25 mouse cellular contexts compared by ENCODE assay signal in genomic region chr11:107647330-107647729, GRCm38 (mm10).
A peak's percentile ranks its signal among the peaks of the same experiment; 100 is the strongest.
DNase-seq lines count a peak whose midpoint lies in the region; ATAC-seq and TF ChIP-seq lines count a peak whose summit lies in the region.
"Had no signal": no experiment of that assay in that cellular context is flagged by ENCODE, and none has a peak within 500 bp of the region (broad histone marks: within the 10 kb centered on the region; RNA-seq: fewer than 3 reads in every experiment).

No protein-coding gene starts in this region.

- H3K4me3 ChIP-seq in heart, embryonic 12.5 days = no peak overlapping the region
- H3K4me3 ChIP-seq in testis, adult 2 months (ENCODE audit: control insufficient read depth, low read depth, low read length) = no peak overlapping the region
- no peak overlapping the region for H3K4me3 ChIP-seq in liver, embryonic 16.5 days (ENCODE audit: low read depth, low read length)
- H3K4me3 ChIP-seq: embryonic facial prominence, embryonic 13.5 days; forebrain, embryonic 12.5 days; heart, adult 2 months; heart, embryonic 13.5 days; hindbrain, embryonic 12.5 days had no signal

- H3K4me1 ChIP-seq in heart, embryonic 12.5 days (replicated peaks) = peaks cover 11% of the 10 kb centered on the region
- peaks cover 10% of the 10 kb centered on the region for H3K4me1 ChIP-seq in testis, adult 2 months (ENCODE audit: control insufficient read depth, insufficient read depth, low read length)
- H3K4me1 ChIP-seq in liver, embryonic 16.5 days (ENCODE audit: control insufficient read depth, low read depth, low read length) = no peaks in the 10 kb centered on the region
- H3K4me1 ChIP-seq: forebrain, embryonic 12.5 days had no signal

- no peak overlapping the region for H3K4me2 ChIP-seq in heart, embryonic 12.5 days
- H3K4me2 ChIP-seq in liver, embryonic 16.5 days (ENCODE audit: low read depth, low read length) = no peak overlapping the region
- H3K4me2 ChIP-seq: embryonic facial prominence, embryonic 13.5 days; forebrain, embryonic 12.5 days; heart, embryonic 13.5 days; hindbrain, embryonic 12.5 days had no signal

- no peak for TF ChIP-seq POLR2A in testis, adult 2 months (IDR thresholded peaks at IDR 0.05; ENCODE audit: control insufficient read depth, low read depth, low read length)

- no peak overlapping the region for H3K9ac ChIP-seq in heart, embryonic 12.5 days
- H3K9ac ChIP-seq in liver, embryonic 16.5 days (ENCODE audit: low read depth, low read length) = no peak overlapping the region
- H3K9ac ChIP-seq: embryonic facial prominence, embryonic 13.5 days; forebrain, embryonic 12.5 days; heart, embryonic 13.5 days; hindbrain, embryonic 12.5 days had no signal

- H3K36me3 ChIP-seq in heart, embryonic 12.5 days = peaks cover 65% of the 10 kb centered on the region
- H3K36me3 ChIP-seq in testis, adult 2 months (ENCODE audit: control insufficient read depth, insufficient read depth, low read length) = no peaks in the 10 kb centered on the region; the same call in 1 of the 2 replicates
- no peaks in the 10 kb centered on the region; the same call in none of the 2 replicates for H3K36me3 ChIP-seq in liver, embryonic 16.5 days (ENCODE audit: control insufficient read depth, insufficient read depth)

- no peak for TF ChIP-seq CTCF in testis, adult 2 months (IDR thresholded peaks at IDR 0.05; ENCODE audit: control insufficient read depth, insufficient read depth, insufficient replicate concordance, low read depth, low read length)

- H3K27ac ChIP-seq in heart, embryonic 12.5 days (ENCODE audit: poor library complexity, severe bottlenecking) = no peak overlapping the region
- peak overlapping the region; percentile 71 for H3K27ac ChIP-seq in testis, adult 2 months (ENCODE audit: control insufficient read depth, insufficient read depth, low read depth, low read length)
- H3K27ac ChIP-seq in liver, embryonic 16.5 days (ENCODE audit: low read length) = no peak overlapping the region
- H3K27ac ChIP-seq: embryonic facial prominence, embryonic 13.5 days; forebrain, embryonic 12.5 days; heart, adult 2 months; heart, embryonic 13.5 days; hindbrain, embryonic 12.5 days had no signal

- no peak for ATAC-seq in heart, embryonic 12.5 days (ENCODE audit: insufficient number of reproducible peaks, low FRiP score)
- ATAC-seq in liver, embryonic 16.5 days (ENCODE audit: low read depth) = peak; percentile 32; the same call in 1 of the 2 replicates
- ATAC-seq: activated CD4-positive, CD25-positive, alpha-beta regulatory T cell, adult 4 months; CD4-positive, CD25-positive, alpha-beta regulatory T cell, adult 4 months; forebrain, embryonic 16.5 days; hindbrain, embryonic 16.5 days; Patski had no signal

- H3K9me3 ChIP-seq in heart, embryonic 12.5 days (replicated peaks) = no peaks in the 10 kb centered on the region
- no peaks in the 10 kb centered on the region for H3K9me3 ChIP-seq in liver, embryonic 16.5 days (replicated peaks; ENCODE audit: control insufficient read depth, low read length)
- H3K9me3 ChIP-seq: embryonic facial prominence, embryonic 13.5 days; forebrain, embryonic 12.5 days; heart, embryonic 13.5 days; hindbrain, embryonic 12.5 days had no signal

- peak; percentile 73 for DNase-seq in heart, adult 11 months
- no peak for DNase-seq in testis, postnatal 14 days (ENCODE audit: low spot score)
- DNase-seq in yolk sac, embryonic 10.5 days (ENCODE audit: low spot score) = no peak
- no peak for DNase-seq in left cerebral cortex, adult 18-20 months (ENCODE audit: low spot score in 2 of 2)
- DNase-seq: adrenal gland, postnatal 14 days; B cell, adult 2 months; cerebellum, adult 11 months; cerebellum, adult 8-10 months; cerebellum, postnatal 14 days; gastrocnemius, postnatal 10 days; heart, adult 2 months; heart, postnatal 10 days; heart, postnatal 4 days had no signal

- WGBS in heart, embryonic 12.5 days = 60% methylated on average over 3 of the region's 3 CpGs
- WGBS in liver, embryonic 16.5 days (ENCODE audit: insufficient replicate concordance) = 23% methylated on average over 3 of the region's 3 CpGs

- no peaks in the 10 kb centered on the region for H3K27me3 ChIP-seq in heart, embryonic 12.5 days (replicated peaks)
- H3K27me3 ChIP-seq in testis, adult 2 months (ENCODE audit: control insufficient read depth, insufficient read depth, low read length) = no peaks in the 10 kb centered on the region
- no peaks in the 10 kb centered on the region for H3K27me3 ChIP-seq in liver, embryonic 16.5 days (ENCODE audit: control insufficient read depth, insufficient read depth, low read depth, low read length)
- H3K27me3 ChIP-seq: embryonic facial prominence, embryonic 13.5 days; forebrain, embryonic 12.5 days; heart, embryonic 13.5 days; hindbrain, embryonic 12.5 days; Patski had no signal
